Mouse (Mus musculus) kidney, embryonic 15.5 days (tissue): Measurements from ENCODE around the gene Tnfaip8l3. TPM values are rescaled to one million over a fixed set of nuclear protein-coding genes. Genes with fewer than 3 reads are reported as not detected.
A peak's percentile ranks its signal among the peaks of the same experiment; 100 is the strongest.

ENCODE experiments used
- ATAC-seq: fragments of 200-750 bp; cut with Nextera tagmentation; replicated peaks from 2 replicates; pipeline ENCODE4 v1.8.0; 2017; ENCODE audit warnings: moderate TSS enrichment; ENCODE audit not compliant: low FRiP score
- H3K27ac ChIP-seq: fragments of 300-500 bp; sonication (generic); 2 replicates; pipeline ENCODE4 v1.5.1; 2015; ENCODE audit warnings: mild to moderate bottlenecking, inconsistent platforms
- H3K27me3 ChIP-seq: fragments of 300-500 bp; sonication (generic); 2 replicates; pipeline ENCODE4 v1.6.1; 2015; ENCODE audit warnings: inconsistent platforms
- H3K36me3 ChIP-seq: fragments of 300-500 bp; sonication (generic); 2 replicates; pipeline ENCODE4 v1.6.1; 2015; ENCODE audit warnings: inconsistent platforms
- H3K4me1 ChIP-seq: fragments of 300-500 bp; sonication (generic); 2 replicates; pipeline ENCODE4 v1.6.1; 2015; ENCODE audit warnings: inconsistent platforms
- H3K4me2 ChIP-seq: fragments of 300-500 bp; sonication (generic); 2 replicates; pipeline ENCODE4 v1.6.1; 2015; ENCODE audit warnings: moderate library complexity, mild to moderate bottlenecking, inconsistent platforms
- H3K4me3 ChIP-seq: fragments of 300-500 bp; sonication (generic); replicated peaks from 2 replicates; pipeline ENCODE4 v1.5.1; 2015; ENCODE audit warnings: mild to moderate bottlenecking, inconsistent platforms
- H3K9ac ChIP-seq: fragments of 300-500 bp; sonication (generic); 2 replicates; pipeline ENCODE4 v1.6.1; 2015; ENCODE audit warnings: mild to moderate bottlenecking, inconsistent platforms
- H3K9me3 ChIP-seq: fragments of 300-500 bp; sonication (generic); replicated peaks from 2 replicates; pipeline ENCODE4 v1.6.1; 2016; ENCODE audit warnings: inconsistent platforms
- WGBS: fragments of 180-500 bp; shearing (Covaris S2); methylation state at CpG from one replicate; pipeline ENCODE4 v1.1.7; 2015; ENCODE audit warnings: mixed read lengths; 5-methylcytosine and 5-hydroxymethylcytosine counted together
- polyA plus RNA-seq: library from polyadenylated mRNA; unstranded; fragments of >200 nt; fragmentation: Nextera tagmentation; extraction: Ambion mirVana; gene quantifications from 2 replicates; pipeline ENCODE4 v1.2.1, GENCODE M21; 2015

Gene Tnfaip8l3
- polyA plus RNA-seq = 0.36 and 0.45 TPM in 2 replicates

- H3K9me3 ChIP-seq = no peaks in the 10 kb centered on the region
- WGBS = under 1% methylated on average over 35 of the region's 35 CpGs
- H3K4me1 ChIP-seq = peaks cover 17% of the 10 kb centered on the region
- no peak within 1 kb of the TSS for H3K27ac ChIP-seq
- no peaks in the 10 kb centered on the region for H3K36me3 ChIP-seq
- peak; percentile 92 for ATAC-seq
- H3K27me3 ChIP-seq = peaks cover 41% of the 10 kb centered on the region
- peak within 1 kb of the TSS; percentile 49 for H3K9ac ChIP-seq
- H3K4me3 ChIP-seq = peak within 1 kb of the TSS; percentile 51
- H3K4me2 ChIP-seq = peak within 1 kb of the TSS; percentile 91
These were observed at the start of gene Tnfaip8l3 for GRCm38 (mm10) chr9:54068032-54068649. Tnfaip8l3 (minus strand) TSS chr9:54068388.

GRCm38 (mm10) chr9:54112726-54113125, 44.5 kb upstream of the Tnfaip8l3 start:
- Histone ChIP-seq H3K4me2 (no peak overlapping the region), H3K27ac (no peak overlapping the region), H3K9me3 (peaks cover 5% of the 10 kb centered on the region; the same call in 1 of the 2 replicates), H3K27me3 (no peaks in the 10 kb centered on the region), H3K4me1 (no peaks in the 10 kb centered on the region), H3K36me3 (no peaks in the 10 kb centered on the region), H3K4me3 (no peak overlapping the region), H3K9ac (no peak overlapping the region)
- no peak for ATAC-seq

GRCm38 (mm10) chr9:54098636-54099035, 30.4 kb upstream of the Tnfaip8l3 start:
- no peak for ATAC-seq
- no peak overlapping the region for H3K4me3 ChIP-seq
- no peak overlapping the region for H3K4me2 ChIP-seq
- H3K36me3 ChIP-seq = no peaks in the 10 kb centered on the region
- no peaks in the 10 kb centered on the region for H3K27me3 ChIP-seq
- H3K9ac ChIP-seq = no peak overlapping the region
- no peaks in the 10 kb centered on the region for H3K9me3 ChIP-seq
- no peak overlapping the region for H3K27ac ChIP-seq
- no peaks in the 10 kb centered on the region for H3K4me1 ChIP-seq

- H3K36me3 ChIP-seq = no peaks in the 10 kb centered on the region
- no peak overlapping the region for H3K4me2 ChIP-seq
- H3K27ac ChIP-seq = no peak overlapping the region
- H3K4me3 ChIP-seq = no peak overlapping the region
- H3K9ac ChIP-seq = no peak overlapping the region
- WGBS = 80% methylated on average over 6 of the region's 6 CpGs
- no peaks in the 10 kb centered on the region for H3K27me3 ChIP-seq
- ATAC-seq = no peak
- H3K9me3 ChIP-seq = no peaks in the 10 kb centered on the region
- H3K4me1 ChIP-seq = no peaks in the 10 kb centered on the region
These were observed 28.9 kb upstream of the Tnfaip8l3 start for GRCm38 (mm10) chr9:54097091-54097490.

GRCm38 (mm10) chr9:54084245-54084644, 16.1 kb upstream of the Tnfaip8l3 start:
- no peak for ATAC-seq
- Histone ChIP-seq H3K36me3 (no peaks in the 10 kb centered on the region), H3K9ac (no peak overlapping the region), H3K4me1 (no peaks in the 10 kb centered on the region), H3K4me3 (no peak overlapping the region), H3K4me2 (no peak overlapping the region), H3K27ac (no peak overlapping the region), H3K9me3 (no peaks in the 10 kb centered on the region), H3K27me3 (no peaks in the 10 kb centered on the region)
- WGBS = 71% methylated on average over 3 of the region's 3 CpGs

- no peak overlapping the region for H3K9ac ChIP-seq
- H3K4me1 ChIP-seq = no peaks in the 10 kb centered on the region
- no peaks in the 10 kb centered on the region for H3K27me3 ChIP-seq
- H3K4me3 ChIP-seq = no peak overlapping the region
- H3K4me2 ChIP-seq = no peak overlapping the region
- 89% methylated on average over 2 of the region's 2 CpGs for WGBS
- no peaks in the 10 kb centered on the region for H3K36me3 ChIP-seq
- no peaks in the 10 kb centered on the region for H3K9me3 ChIP-seq
- ATAC-seq = no peak
- H3K27ac ChIP-seq = no peak overlapping the region
These were observed 9.6 kb upstream of the Tnfaip8l3 start for GRCm38 (mm10) chr9:54077740-54078139.

- no peaks in the 10 kb centered on the region for H3K9me3 ChIP-seq
- H3K4me2 ChIP-seq = no peak overlapping the region
- no peaks in the 10 kb centered on the region for H3K4me1 ChIP-seq
- H3K4me3 ChIP-seq = no peak overlapping the region
- no peak overlapping the region for H3K27ac ChIP-seq
- WGBS = 59% methylated on average over 3 of the region's 3 CpGs
- no peak for ATAC-seq
- no peaks in the 10 kb centered on the region for H3K27me3 ChIP-seq
- H3K36me3 ChIP-seq = no peaks in the 10 kb centered on the region
- no peak overlapping the region for H3K9ac ChIP-seq
These were observed 6.7 kb upstream of the Tnfaip8l3 start for GRCm38 (mm10) chr9:54074901-54075300.

- Histone ChIP-seq H3K9me3 (no peaks in the 10 kb centered on the region), H3K4me1 (peaks cover 5% of the 10 kb centered on the region), H3K9ac (no peak overlapping the region), H3K4me3 (no peak overlapping the region), H3K27ac (no peak overlapping the region), H3K27me3 (peaks cover 5% of the 10 kb centered on the region; the same call in 1 of the 2 replicates), H3K36me3 (no peaks in the 10 kb centered on the region), H3K4me2 (no peak overlapping the region)
- 87% methylated on average over 4 of the region's 4 CpGs for WGBS
- no peak for ATAC-seq
These were observed 5.5 kb upstream of the Tnfaip8l3 start for GRCm38 (mm10) chr9:54073688-54074087.

GRCm38 (mm10) chr9:54071474-54072095, 3.4 kb upstream of the Tnfaip8l3 start:
- Histone ChIP-seq H3K9me3 (no peaks in the 10 kb centered on the region), H3K4me2 (no peak overlapping the region), H3K4me3 (no peak overlapping the region), H3K36me3 (no peaks in the 10 kb centered on the region), H3K4me1 (peaks cover 17% of the 10 kb centered on the region), H3K27me3 (peaks cover 26% of the 10 kb centered on the region), H3K9ac (no peak overlapping the region), H3K27ac (no peak overlapping the region)
- 70% methylated on average over 7 of the region's 7 CpGs for WGBS
- ATAC-seq = no peak

- Histone ChIP-seq H3K4me3 (peak overlapping the region; percentile 51), H3K4me2 (peak overlapping the region; percentile 91), H3K4me1 (peaks cover 17% of the 10 kb centered on the region), H3K27ac (no peak overlapping the region), H3K9ac (no peak overlapping the region), H3K36me3 (no peaks in the 10 kb centered on the region), H3K27me3 (peaks cover 39% of the 10 kb centered on the region), H3K9me3 (no peaks in the 10 kb centered on the region)
- ATAC-seq = no peak
- 42% methylated on average over 5 of the region's 5 CpGs for WGBS
These were observed 1.0 kb upstream of the Tnfaip8l3 start for GRCm38 (mm10) chr9:54069204-54069603.

GRCm38 (mm10) chr9:54068777-54069176, 589 bp upstream of the Tnfaip8l3 start:
- peak overlapping the region; percentile 49; the same call in 1 of the 2 replicates for H3K9ac ChIP-seq
- no peak overlapping the region for H3K27ac ChIP-seq
- H3K9me3 ChIP-seq = no peaks in the 10 kb centered on the region
- peak overlapping the region; percentile 51 for H3K4me3 ChIP-seq
- H3K36me3 ChIP-seq = no peaks in the 10 kb centered on the region
- ATAC-seq = peak; percentile 78
- H3K27me3 ChIP-seq = peaks cover 41% of the 10 kb centered on the region
- H3K4me1 ChIP-seq = peaks cover 17% of the 10 kb centered on the region
- H3K4me2 ChIP-seq = peak overlapping the region; percentile 91
- WGBS = 1% methylated on average over 11 of the region's 11 CpGs

- 4% methylated on average over 16 of the region's 16 CpGs for WGBS
These were observed 551 bp downstream of the Tnfaip8l3 start for GRCm38 (mm10) chr9:54067642-54068031.

More at GRCm38 (mm10) chr9:54067642-54068031, 551 bp downstream of the Tnfaip8l3 start:
- Histone ChIP-seq H3K9me3 (no peaks in the 10 kb centered on the region), H3K27ac (no peak overlapping the region), H3K4me3 (peak overlapping the region; percentile 51), H3K9ac (peak overlapping the region; percentile 49), H3K4me2 (peak overlapping the region; percentile 91), H3K4me1 (peaks cover 17% of the 10 kb centered on the region), H3K27me3 (peaks cover 41% of the 10 kb centered on the region), H3K36me3 (no peaks in the 10 kb centered on the region)
- no peak for ATAC-seq
